8 mouse cellular contexts compared by ENCODE assay signal in the genomic region with DNA sequence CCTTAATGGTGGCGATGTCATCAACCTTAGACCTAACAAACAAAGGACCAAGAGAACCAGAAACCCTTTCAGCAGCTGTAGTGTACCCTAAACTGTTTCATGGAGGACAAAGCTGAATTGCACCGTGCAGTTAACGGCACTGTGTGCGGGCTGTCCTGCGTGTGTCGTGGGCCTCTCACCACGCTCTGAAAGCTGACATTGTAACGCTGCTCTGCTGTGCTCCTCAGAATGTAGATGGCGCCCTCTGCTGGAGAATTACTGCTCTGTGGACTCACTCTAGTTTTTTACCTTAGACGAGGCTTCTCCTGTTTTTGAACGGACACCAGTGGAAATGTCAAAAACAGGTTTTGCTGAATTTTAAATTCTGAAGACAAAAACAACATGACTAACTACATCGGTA. TPM values are rescaled to one million over a fixed set of nuclear protein-coding genes. Genes with fewer than 3 reads are reported as not detected.
DNase-seq lines count a peak whose midpoint lies in the region; ATAC-seq and TF ChIP-seq lines count a peak whose summit lies in the region.

No protein-coding gene starts in this region.

- TF ChIP-seq POLR2A in CH12.LX (IDR thresholded peaks at IDR 0.05; ENCODE audit: low read depth, low read length): no peak
- no peak for TF ChIP-seq POLR2A in bone marrow macrophage, adult 2 months (IDR thresholded peaks at IDR 0.05; ENCODE audit: borderline replicate concordance, low read depth, low read length)
- TF ChIP-seq POLR2A in embryonic fibroblast, embryonic 13.5 days (IDR thresholded peaks at IDR 0.05; ENCODE audit: low read depth, low read length): no peak
- no peak for TF ChIP-seq POLR2A in olfactory bulb, adult 2 months (IDR thresholded peaks at IDR 0.05; ENCODE audit: insufficient read depth, low read depth, low read length)

- no peak overlapping the region for H3K9ac ChIP-seq in CH12.LX (ENCODE audit: insufficient read depth, low read depth)
- H3K9ac ChIP-seq in lung, embryonic 14.5 days: no peak overlapping the region

- H3K9me3 ChIP-seq in CH12.LX (replicated peaks; ENCODE audit: low read length): no peaks in the 10 kb centered on the region
- H3K9me3 ChIP-seq in lung, embryonic 14.5 days (ENCODE audit: low read depth, low read length): no peaks in the 10 kb centered on the region

- peaks cover 58 to 84% of the 10 kb centered on the region in 2 experiments for H3K36me3 ChIP-seq in CH12.LX (replicated peaks in 1 of 2; ENCODE audit: control insufficient read depth in 1 of 2, insufficient read depth in 1 of 2, low read length in 1 of 2)
- H3K36me3 ChIP-seq in lung, embryonic 14.5 days (ENCODE audit: insufficient read depth): peaks cover 57% of the 10 kb centered on the region

- TF ChIP-seq RAD21 in CH12.LX (IDR thresholded peaks at IDR 0.05; ENCODE audit: low read depth, low read length): peak; percentile 85

- dilution Hi-C loops in CH12.LX (cut with MboI; ENCODE audit: extremely low pct_ligation_motif_present, extremely low pct_unique_long_range_greater_than_20kb, low sequenced_read_pairs): no loop called here

- peak; percentile 77; the same call in 1 of the 2 replicates for ATAC-seq in lung, embryonic 14.5 days (ENCODE audit: insufficient read depth)

- TF ChIP-seq EP300 in CH12.LX (IDR thresholded peaks at IDR 0.05; ENCODE audit: low read length): no peak

- peak; percentile 81 to 92 for TF ChIP-seq CTCF in CH12.LX (conservative IDR thresholded peaks at IDR 0.05 in 1 of 2, IDR thresholded peaks at IDR 0.05 in 1 of 2; ENCODE audit: low read depth in 2 of 2, low read length in 2 of 2)
- peak; percentile 72 for TF ChIP-seq CTCF in bone marrow macrophage, adult 2 months (IDR thresholded peaks at IDR 0.05; ENCODE audit: low read depth, low read length)
- peak; percentile 96 for TF ChIP-seq CTCF in embryonic fibroblast, embryonic 13.5 days (IDR thresholded peaks at IDR 0.05; ENCODE audit: borderline replicate concordance, insufficient read depth, low read length)
- TF ChIP-seq CTCF in layer of hippocampus, adult 2 months (conservative IDR thresholded peaks at IDR 0.05): peak; percentile 95
- peak; percentile 91 for TF ChIP-seq CTCF in lung, embryonic 14.5 days (IDR thresholded peaks at IDR 0.05; ENCODE audit: low read depth)
- TF ChIP-seq CTCF in olfactory bulb, adult 2 months (IDR thresholded peaks at IDR 0.05; ENCODE audit: insufficient read depth, low read depth, low read length): peak; percentile 27; the same call in 1 of the 2 replicates

- no peak overlapping the region for H3K27ac ChIP-seq in CH12.LX (ENCODE audit: insufficient read depth, low read depth)
- no peak overlapping the region for H3K27ac ChIP-seq in bone marrow macrophage, adult 2 months (ENCODE audit: insufficient read depth, low read depth, low read length)
- H3K27ac ChIP-seq in embryonic fibroblast, embryonic 13.5 days (ENCODE audit: insufficient read depth, low read length): no peak overlapping the region
- H3K27ac ChIP-seq in layer of hippocampus, adult 2 months: no peak overlapping the region
- H3K27ac ChIP-seq in lung, embryonic 14.5 days (ENCODE audit: low read depth): no peak overlapping the region
- no peak overlapping the region for H3K27ac ChIP-seq in olfactory bulb, adult 2 months (ENCODE audit: insufficient read depth, low read depth, low read length)

- 31% methylated on average over 12 of the region's 12 CpGs for WGBS in lung, embryonic 14.5 days
- WGBS in olfactory bulb, adult 2 months: 24% methylated on average over 12 of the region's 12 CpGs

- no peak overlapping the region for H3K4me3 ChIP-seq in CH12.LX (replicated peaks in 1 of 3; ENCODE audit: low read depth in 2 of 3, low read length in 2 of 3, poor library complexity in 1 of 3)
- no peak overlapping the region for H3K4me3 ChIP-seq in bone marrow macrophage, adult 2 months (ENCODE audit: insufficient read depth, low read length)
- H3K4me3 ChIP-seq in embryonic fibroblast, embryonic 13.5 days (ENCODE audit: insufficient read depth, low read length): no peak overlapping the region
- H3K4me3 ChIP-seq in layer of hippocampus, adult 2 months: no peak overlapping the region
- no peak overlapping the region for H3K4me3 ChIP-seq in lung, embryonic 14.5 days (ENCODE audit: low read depth, low read length)
- no peak overlapping the region for H3K4me3 ChIP-seq in olfactory bulb, adult 2 months (ENCODE audit: insufficient read depth, low read depth, low read length)

- intact Hi-C loops in heart, postnatal 36 days (cut with DNase I): loop anchor here (2.0 kb wide), 2 partner anchors 55 to 67 kb away; no protein-coding TSS in a partner anchor

- no peaks in the 10 kb centered on the region for H3K27me3 ChIP-seq in CH12.LX (replicated peaks)
- H3K27me3 ChIP-seq in lung, embryonic 14.5 days (ENCODE audit: insufficient read depth, low read length): no peaks in the 10 kb centered on the region

- H3K4me2 ChIP-seq in CH12.LX (ENCODE audit: insufficient read depth, low read depth, poor library complexity, severe bottlenecking): no peak overlapping the region
- H3K4me2 ChIP-seq in lung, embryonic 14.5 days: no peak overlapping the region

- peak; percentile 83 for DNase-seq in CH12.LX (ENCODE audit: extremely low read depth)
- DNase-seq in heart, postnatal 36 days: peak; percentile 79 to 82
- DNase-seq in layer of hippocampus, adult 2 months (ENCODE audit: low spot score in 2 of 2): peak; percentile 72 to 89
- peak; percentile 93 for DNase-seq in lung, embryonic 14.5 days
- DNase-seq in thymus, postnatal 25 days: peak; percentile 72

- in situ Hi-C loops in CH12.LX (cut with MboI; ENCODE audit: low pct_ligation_motif_present, low pct_unique_long_range_greater_than_20kb, low sequenced_read_pairs): no loop called here

- no peaks in the 10 kb centered on the region; the same call in 1 of the 2 replicates for H3K79me2 ChIP-seq in CH12.LX (replicated peaks; ENCODE audit: control insufficient read depth, extremely low read depth, insufficient read depth, poor library complexity, severe bottlenecking)

- peaks cover 0 to 5% of the 10 kb centered on the region in 2 experiments; a peak in 1 of 4 replicates for H3K4me1 ChIP-seq in CH12.LX (ENCODE audit: control insufficient read depth in 1 of 2, insufficient read depth in 2 of 2)
- peaks cover 7% of the 10 kb centered on the region for H3K4me1 ChIP-seq in bone marrow macrophage, adult 2 months (ENCODE audit: control insufficient read depth, insufficient read depth, low read length)
- no peaks in the 10 kb centered on the region for H3K4me1 ChIP-seq in embryonic fibroblast, embryonic 13.5 days (ENCODE audit: control insufficient read depth, insufficient read depth, low read length)
- H3K4me1 ChIP-seq in lung, embryonic 14.5 days (ENCODE audit: insufficient read depth): no peaks in the 10 kb centered on the region
- H3K4me1 ChIP-seq in olfactory bulb, adult 2 months (ENCODE audit: control insufficient read depth, insufficient read depth, low read length): no peaks in the 10 kb centered on the region

TF ChIP-seq in CH12.LX, 34 proteins besides CTCF, POLR2A, EP300 and RAD21:
- TF ChIP-seq MAZ (IDR thresholded peaks at IDR 0.05; ENCODE audit: low read depth, low read length) (no peak), USF1 (IDR thresholded peaks at IDR 0.05; ENCODE audit: low read depth, low read length) (no peak), SIN3A (IDR thresholded peaks at IDR 0.05; ENCODE audit: low read length) (0 out of 2 replicates have a peak, but pooled peaks have one; percentile 8), CHD1 (IDR thresholded peaks at IDR 0.05; ENCODE audit: low read depth, low read length) (no peak), NELFE (IDR thresholded peaks at IDR 0.05; ENCODE audit: low read depth, low read length) (peak; percentile 24; the same call in 1 of the 2 replicates), PAX5 (IDR thresholded peaks at IDR 0.05; ENCODE audit: low read length) (no peak), SMC3 (IDR thresholded peaks at IDR 0.05; ENCODE audit: low read depth, low read length) (peak; percentile 87), TCF12 (IDR thresholded peaks at IDR 0.05; ENCODE audit: low read depth, low read length) (no peak)

RNA-seq across cellular contexts. Expression of a gene that starts 18.3 kb away (rescaled TPM):
- 51.1 and 54.8 TPM in 2 replicates for total RNA-seq in CH12.LX (2012; rRNA removed)
- total RNA-seq in CH12.LX (2014; rRNA removed): 73.5 and 81.7 TPM in 2 replicates
- 62.1 and 64.4 TPM in 2 replicates for polyA plus RNA-seq in CH12.LX (2012; ENCODE audit: insufficient read length, low read depth)
- polyA plus RNA-seq in bone marrow macrophage, adult 2 months (2012; ENCODE audit: insufficient read depth, insufficient read length, missing spikeins): 1.1 and 2.0 TPM in 2 replicates
- 45.0 and 71.6 TPM in 2 replicates for polyA plus RNA-seq in embryonic fibroblast, embryonic 13.5 days (2011; ENCODE audit: insufficient read length, low read depth, missing spikeins)
- 10 to 100 TPM; 32.7 to 33.2 TPM for total RNA-seq in heart, postnatal 36 days (2021)
- total RNA-seq in layer of hippocampus, adult 2 months (2021): 10 to 100 TPM in 1 of 2 experiments, 1 to 10 TPM in 1; 9.8 to 10.1 TPM
- polyA plus RNA-seq in lung, embryonic 14.5 days (2014; fragmentation: Nextera tagmentation; extraction: Ambion mirVana): 39.4 and 43.8 TPM in 2 replicates
- not detected in 2 replicates for polyA plus RNA-seq in olfactory bulb, adult 2 months (2012; ENCODE audit: insufficient read depth, insufficient read length, low replicate concordance, missing spikeins)

RNA-seq across cellular contexts. Expression of a gene that starts 19.6 kb away (rescaled TPM):
- total RNA-seq in CH12.LX (2012; rRNA removed) (5.8 and 5.9 TPM in 2 replicates), CH12.LX (2014; rRNA removed) (5.0 and 6.7 TPM in 2 replicates)
- polyA plus RNA-seq in CH12.LX (2012; ENCODE audit: insufficient read length, low read depth): 16.8 and 17.6 TPM in 2 replicates
- polyA plus RNA-seq in bone marrow macrophage, adult 2 months (2012; ENCODE audit: insufficient read depth, insufficient read length, missing spikeins): 5.1 and 6.4 TPM in 2 replicates
- 77.8 and 107 TPM in 2 replicates for polyA plus RNA-seq in embryonic fibroblast, embryonic 13.5 days (2011; ENCODE audit: insufficient read length, low read depth, missing spikeins)
- total RNA-seq in heart, postnatal 36 days (2021): 1 to 10 TPM; 6.2 to 6.3 TPM
- 10 to 100 TPM; 22.6 to 28.4 TPM for total RNA-seq in layer of hippocampus, adult 2 months (2021)
- polyA plus RNA-seq in lung, embryonic 14.5 days (2014; fragmentation: Nextera tagmentation; extraction: Ambion mirVana): 22.1 and 23.8 TPM in 2 replicates
- not detected in 2 replicates for polyA plus RNA-seq in olfactory bulb, adult 2 months (2012; ENCODE audit: insufficient read depth, insufficient read length, low replicate concordance, missing spikeins)

Comparison
In these comparisons a context has a peak if more than half of its experiments do, and no peak if none do; other contexts are left out.
1. CTCF ChIP-seq: peak in every context shown above with its lines; median percentile 96 in embryonic fibroblast, embryonic 13.5 days; 95 in layer of hippocampus, adult 2 months; 91 in lung, embryonic 14.5 days; 86 in CH12.LX; 72 in bone marrow macrophage, adult 2 months; 27 in olfactory bulb, adult 2 months.
2. RNA of a gene that starts 18.3 kb away (polyA plus RNA-seq): 62.1 to 64.4 TPM in CH12.LX, 45.0 to 71.6 TPM in embryonic fibroblast, embryonic 13.5 days and 39.4 to 43.8 TPM in lung, embryonic 14.5 days; 1.1 to 2.0 TPM in bone marrow macrophage, adult 2 months and not detected in olfactory bulb, adult 2 months; every median in the first group is over 10 times any median in the second.
3. Peak in every context shown above with its lines, with median percentiles within 50 percentile points of each other: DNase-seq.